Mouse (Mus musculus): Measurements from ENCODE around the gene Mptx2.
"Not testable (repeated sequence)": the region's sequence is repeated elsewhere in the genome, so short reads cannot be mapped to it uniquely, and the experiment has no call there.

Mptx2 gene

DNA sequence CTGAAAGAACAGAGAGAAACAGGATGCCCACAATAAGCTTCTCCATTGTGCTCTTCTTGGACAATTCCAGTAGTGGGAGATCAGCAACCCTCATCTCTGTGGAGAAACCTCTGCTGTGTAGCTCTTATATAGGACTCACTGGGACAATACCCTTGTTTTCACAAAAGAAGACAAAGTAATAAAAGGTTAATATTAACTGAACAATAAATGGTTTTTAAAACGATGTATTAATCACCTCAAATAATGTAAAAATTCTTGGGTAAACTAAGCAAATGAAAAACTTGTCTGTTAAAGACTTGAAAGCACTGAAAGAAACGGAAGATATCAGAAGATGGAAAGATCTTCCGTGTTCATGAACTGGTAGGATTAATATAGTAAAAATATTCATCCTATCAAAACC, at the start of gene Mptx2:
Gene Mptx2, minus strand, starts transcription at position 101 of the 400 bp plus-strand sequence.
- DNase-seq, result no peak

DNA sequence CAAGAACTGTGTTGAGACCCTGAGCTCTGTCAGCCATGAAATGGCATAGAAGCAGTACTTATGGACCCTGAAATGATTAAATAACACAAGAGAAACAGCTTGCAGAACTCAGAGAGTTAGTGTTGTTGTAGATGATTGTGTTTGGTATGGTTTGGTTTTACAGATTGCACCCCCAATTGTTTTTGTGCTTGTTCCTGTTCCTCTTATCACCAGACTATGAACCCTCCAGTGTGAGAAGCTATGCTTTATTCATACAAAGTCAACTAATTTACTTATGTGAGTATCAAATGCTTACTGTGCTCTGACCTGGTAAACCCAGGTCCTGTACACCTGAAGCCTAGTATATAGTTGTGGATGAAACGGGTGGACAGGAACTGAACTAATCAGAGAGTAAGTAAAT, 49.0 kb upstream of the Mptx2 start:
- DNase-seq, result no peak

DNA sequence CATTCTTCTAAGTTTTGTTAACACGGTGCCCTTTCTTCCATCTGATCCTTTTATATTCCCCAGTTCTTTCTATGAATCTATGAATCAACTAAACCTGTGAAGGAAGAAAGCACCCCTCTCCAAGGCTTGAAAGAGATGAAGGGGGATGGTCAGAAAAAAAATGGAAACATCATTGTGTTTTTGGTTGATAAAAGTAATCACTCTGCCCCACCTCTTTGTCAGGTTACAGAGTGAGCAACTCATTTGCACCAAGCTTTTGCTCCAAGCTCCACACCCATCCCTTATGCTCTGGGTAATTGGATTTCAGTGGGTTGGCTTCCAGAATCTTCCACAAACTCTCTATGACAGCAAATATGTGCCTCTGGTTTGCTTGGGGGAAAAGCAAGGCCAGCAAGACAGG, 47.8 kb upstream of the Mptx2 start:
- no peak for DNase-seq

GRCm38 (mm10) chr1:173324961-173325360, 47.4 kb upstream of the Mptx2 start:
- no peak for DNase-seq

DNA sequence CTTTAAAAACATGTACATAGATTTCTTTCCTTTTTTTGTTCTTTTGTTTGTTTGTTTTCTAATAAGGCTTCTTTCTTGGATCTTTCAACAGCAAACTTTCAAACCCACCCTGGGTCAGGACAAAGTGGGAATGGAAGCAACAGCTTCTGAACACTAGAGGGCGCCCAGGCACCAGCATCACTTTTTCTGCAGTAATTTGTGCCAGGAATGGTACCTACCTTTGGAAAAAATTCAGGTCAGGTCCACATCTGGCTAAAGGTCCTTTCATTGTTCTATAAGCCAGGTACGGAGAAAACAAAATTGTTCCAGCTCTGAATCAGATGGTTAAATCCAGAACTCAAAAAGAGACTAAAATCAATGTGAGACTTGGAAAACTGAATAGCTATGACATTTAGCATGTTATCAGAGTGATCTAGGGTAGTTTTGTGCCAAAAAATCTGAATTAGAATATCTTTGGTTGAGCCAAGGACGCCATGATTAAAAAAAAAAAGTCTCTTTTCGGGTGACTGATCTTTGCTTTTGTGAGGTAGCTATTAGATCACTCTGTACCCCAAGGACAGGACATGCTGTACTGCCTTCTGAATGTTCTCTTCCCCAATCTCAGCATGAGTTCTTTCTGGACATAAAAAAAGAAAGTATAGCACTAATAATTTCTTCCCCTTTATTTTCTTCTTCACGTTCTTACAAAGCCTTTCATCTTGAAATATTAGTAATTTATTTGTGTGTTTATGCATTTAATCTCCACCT, 46.4 kb upstream of the Mptx2 start:
- DNase-seq, result no peak

DNA sequence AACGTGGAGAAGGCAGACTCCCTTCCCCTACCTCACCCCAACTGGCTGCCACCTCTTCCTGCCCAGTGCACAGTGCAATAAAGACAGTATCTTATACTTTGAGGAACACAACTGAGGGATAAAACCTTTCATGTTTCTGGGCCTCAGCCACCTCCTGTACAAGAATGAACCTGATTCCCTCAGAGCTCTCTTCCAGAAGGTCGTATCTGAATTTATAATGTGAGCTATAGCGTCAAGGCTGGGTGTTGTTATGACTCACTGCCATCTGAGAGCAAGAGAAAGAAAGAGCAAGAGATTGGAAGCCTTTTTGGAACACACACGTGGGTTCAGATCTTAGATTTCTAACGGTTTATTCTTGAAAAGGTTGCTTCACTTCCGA, 44.7 kb upstream of the Mptx2 start:
- no peak for DNase-seq

GRCm38 (mm10) chr1:173321593-173322248, 44.1 kb upstream of the Mptx2 start:
- no peak for DNase-seq

DNA sequence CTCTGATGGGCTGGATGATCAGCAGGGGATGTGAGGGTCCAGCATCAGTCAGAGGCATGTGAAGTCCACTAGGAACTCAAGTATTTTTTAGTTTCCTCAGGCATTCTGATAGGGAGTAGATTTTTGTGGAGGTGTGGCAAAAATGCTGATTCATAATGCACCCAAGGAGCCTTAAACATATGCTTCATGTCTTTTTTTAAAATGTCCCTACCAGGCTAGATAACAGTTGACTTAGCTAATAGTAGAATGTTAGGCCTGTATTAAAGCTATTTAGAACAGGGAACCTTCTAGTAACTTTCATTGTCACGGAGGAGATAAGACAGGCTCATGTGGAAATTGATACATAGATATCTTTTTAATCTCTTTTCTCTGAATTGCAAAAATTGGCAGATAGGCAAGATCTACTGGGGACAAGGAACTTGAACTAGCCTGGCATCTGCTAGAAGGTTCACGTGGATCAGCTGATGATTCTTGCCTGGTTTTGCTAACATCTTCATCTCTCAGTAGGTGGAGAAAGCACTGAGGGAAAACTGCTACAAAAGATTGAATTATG, 40.4 kb upstream of the Mptx2 start:
- no peak for DNase-seq

GRCm38 (mm10) chr1:173315725-173316124, 38.1 kb upstream of the Mptx2 start:
- DNase-seq, result no peak

DNA sequence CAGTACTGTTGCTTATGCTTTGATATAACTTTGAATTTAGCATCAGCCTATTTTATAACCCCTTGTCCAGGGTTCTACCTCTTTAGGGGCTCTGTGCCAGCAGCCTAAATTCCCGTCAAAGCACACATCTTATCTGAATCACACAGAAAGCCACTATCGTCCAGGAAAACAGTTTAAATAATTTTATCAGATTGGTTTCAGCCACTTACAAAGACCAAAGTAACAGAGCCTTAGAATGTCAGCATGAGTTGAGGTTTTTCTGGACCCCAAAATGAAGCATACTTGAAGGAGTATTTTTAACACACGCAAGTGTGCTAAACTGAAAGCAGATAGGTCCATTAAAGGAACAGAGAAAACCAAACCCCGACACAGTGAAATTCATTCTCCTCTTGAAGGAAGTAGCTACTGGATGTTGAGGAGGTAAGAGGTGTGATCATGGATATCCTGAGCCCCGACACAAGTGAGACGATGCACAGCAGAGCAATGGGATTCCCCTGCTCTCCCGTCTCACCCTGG, 36.0 kb upstream of the Mptx2 start:
- not testable (repeated sequence) for DNase-seq

- DNase-seq, result not testable (repeated sequence)
Observed at GRCm38 (mm10) chr1:173302795-173303194, 25.2 kb upstream of the Mptx2 start.

DNA sequence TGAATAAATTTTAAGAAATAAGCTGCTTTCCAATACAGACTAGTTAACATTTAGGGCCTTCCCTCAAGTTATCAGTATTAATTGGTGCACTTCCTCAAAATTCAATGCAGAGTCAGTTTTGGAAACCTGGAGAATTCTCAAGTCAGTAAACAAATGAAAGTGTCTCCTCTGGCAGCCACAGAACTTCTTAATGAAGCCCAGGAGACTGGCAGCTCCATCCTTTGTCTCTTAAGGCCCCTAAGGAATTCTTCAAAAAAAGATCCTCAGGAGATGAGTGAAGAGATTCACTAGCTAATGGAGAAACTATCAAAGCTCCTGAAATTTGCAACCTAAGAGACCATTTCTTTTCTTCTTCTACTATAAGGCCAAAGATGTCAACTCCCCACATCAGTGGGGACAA, 11.9 kb downstream of the Mptx2 start, which contains the start of gene Olfr418:
Gene Olfr418, plus strand, starts transcription at position 301 of the 400 bp plus-strand sequence.
- DNase-seq, result no peak

- no peak for DNase-seq
Observed at GRCm38 (mm10) chr1:173249888-173250287, 27.7 kb downstream of the Mptx2 start.

DNA sequence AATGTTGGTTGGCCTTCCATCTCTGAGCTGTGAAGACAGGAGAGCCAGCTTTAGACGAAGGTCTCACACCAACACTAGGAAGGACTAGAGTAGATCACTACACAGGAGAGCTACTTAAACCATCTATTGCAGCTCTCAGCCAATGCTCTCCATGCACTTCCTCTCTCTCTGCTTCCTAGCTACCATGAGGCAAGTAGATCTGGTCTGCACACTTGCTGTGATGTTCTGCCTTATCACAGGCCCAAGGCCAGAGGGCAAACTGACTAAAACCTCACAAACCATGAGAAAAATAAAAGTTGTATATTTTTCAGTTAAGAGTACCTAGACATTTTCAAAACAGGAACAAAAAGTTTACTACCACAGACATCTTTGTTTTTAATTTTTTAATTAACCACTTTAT, 40.6 kb downstream of the Mptx2 start:
- not testable (repeated sequence) for DNase-seq

DNA sequence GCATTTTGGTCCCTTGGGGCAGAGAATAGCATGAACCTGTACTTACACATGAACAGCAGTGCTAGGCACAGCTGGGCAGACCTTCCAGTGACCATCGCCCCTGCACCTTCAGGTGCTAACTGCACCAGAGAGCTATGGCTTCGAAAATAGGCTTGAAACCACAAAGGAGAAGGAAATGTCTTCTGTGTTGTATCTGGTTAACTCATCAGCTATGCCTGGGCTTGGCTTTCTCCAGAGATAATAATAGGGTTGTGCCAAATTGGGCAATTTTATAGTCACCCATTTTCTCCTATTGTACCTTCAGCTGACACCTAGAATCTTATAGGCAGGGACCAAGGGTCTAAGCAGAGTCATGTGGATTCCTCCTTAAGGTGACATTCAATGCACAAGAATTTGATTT, 50.5 kb downstream of the Mptx2 start, which contains the start of gene Fcer1a:
Gene Fcer1a, minus strand, starts transcription at position 134 of the 400 bp plus-strand sequence.
- DNase-seq, result no peak

Measured in right cerebral cortex, postnatal 25 days (tissue).